Mouse (Mus musculus) limb, embryonic 10.5 days (tissue): ENCODE data around the gene Plekhg5. TPM values are rescaled to one million over a fixed set of nuclear protein-coding genes. Genes with fewer than 3 reads are reported as not detected.

Experiments
- DNase-seq: peaks from one replicate; pipeline ENCODE4 v3.0.0-alpha.2; 2017; ENCODE audit warnings: low spot score
- H3K27ac ChIP-seq: fragments of 300-500 bp; sonication (generic); 2 replicates; pipeline ENCODE4 v1.5.1; 2016; ENCODE audit warnings: mild to moderate bottlenecking
- H3K27me3 ChIP-seq: fragments of 300-500 bp; sonication (generic); 2 replicates; pipeline ENCODE4 v1.6.1; 2016; ENCODE audit warnings: low read depth, mild to moderate bottlenecking; ENCODE audit not compliant: poor library complexity, severe bottlenecking
- H3K36me3 ChIP-seq: fragments of 300-500 bp; sonication (generic); 2 replicates; pipeline ENCODE4 v1.6.1; 2016; ENCODE audit warnings: mild to moderate bottlenecking, moderate library complexity
- H3K4me1 ChIP-seq: fragments of 300-500 bp; sonication (generic); 2 replicates; pipeline ENCODE4 v1.6.1; 2016
- H3K4me3 ChIP-seq: fragments of 300-500 bp; sonication (generic); 2 replicates; pipeline ENCODE4 v1.5.1; 2016; ENCODE audit warnings: mild to moderate bottlenecking, moderate library complexity
- H3K9me3 ChIP-seq: fragments of 300-500 bp; sonication (generic); replicated peaks from 2 replicates; pipeline ENCODE4 v1.6.1; 2016; ENCODE audit warnings: mild to moderate bottlenecking
- WGBS: fragments of 180-500 bp; shearing (Covaris S2); methylation state at CpG from one replicate; pipeline ENCODE4 v1.1.7; 2016; 5-methylcytosine and 5-hydroxymethylcytosine counted together
- polyA plus RNA-seq: library from polyadenylated mRNA; unstranded; fragments of >200 nt; fragmentation: Nextera tagmentation; extraction: Ambion mirVana; gene quantifications from 2 replicates; pipeline ENCODE4 v1.2.1, GENCODE M21; 2016

Plekhg5 gene
- polyA plus RNA-seq, 1 experiment from 2014 or later, result 13.3 TPM

- Histone ChIP-seq H3K27ac (0 out of 2 replicates have a peak overlapping the region, but pooled peaks have one; percentile 51), H3K9me3 (no peaks in the 10 kb centered on the region), H3K4me3 (peak overlapping the region; percentile 42), H3K27me3 (peaks cover 100% of the 10 kb centered on the region), H3K36me3 (no peaks in the 10 kb centered on the region), H3K4me1 (peaks cover 51% of the 10 kb centered on the region)
- DNase-seq, result peak; percentile 67
- WGBS, result 5% methylated on average over 65 of the region's 65 CpGs
Measured at GRCm38 (mm10) chr4:152126026-152126920, 54.0 kb downstream of the Plekhg5 start.

DNA sequence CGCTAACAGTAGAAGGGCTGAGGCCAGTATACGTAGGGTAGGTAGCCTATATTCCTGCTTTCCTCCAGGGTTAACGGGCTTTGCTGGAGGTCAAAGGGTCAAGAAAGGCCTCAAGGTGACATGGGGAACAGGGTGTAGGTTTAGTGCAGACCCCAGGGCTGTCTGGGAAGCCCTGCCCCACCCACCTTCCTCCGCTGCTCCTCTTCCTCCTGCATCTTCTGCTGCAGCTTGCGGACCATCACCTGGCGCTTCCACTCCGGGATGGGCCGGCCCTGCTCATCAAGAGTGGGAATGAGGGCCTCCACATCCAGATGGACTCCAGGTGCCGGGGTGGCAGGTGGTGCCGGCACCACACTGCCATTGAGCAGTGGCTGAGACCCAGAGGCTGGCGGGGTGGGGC lies 55.6 kb downstream of the Plekhg5 start:
- no peaks in the 10 kb centered on the region for H3K9me3 ChIP-seq

GRCm38 (mm10) chr4:152128784-152129183 lies 56.5 kb downstream of the Plekhg5 start:
- Histone ChIP-seq H3K4me1 (peaks cover 68% of the 10 kb centered on the region), H3K27me3 (peaks cover 100% of the 10 kb centered on the region), H3K4me3 (no peak overlapping the region), H3K27ac (no peak overlapping the region), H3K9me3 (no peaks in the 10 kb centered on the region), H3K36me3 (no peaks in the 10 kb centered on the region)
- DNase-seq, result no peak
- 52% methylated on average over 5 of the region's 5 CpGs for WGBS

More for the DNA sequence above, 55.6 kb downstream of the Plekhg5 start:
- H3K27ac ChIP-seq, result no peak overlapping the region
- DNase-seq, result peak; percentile 35
- H3K4me3 ChIP-seq, result no peak overlapping the region
- H3K27me3 ChIP-seq, result peaks cover 100% of the 10 kb centered on the region
- 80% methylated on average over 11 of the region's 11 CpGs for WGBS
- H3K4me1 ChIP-seq, result peaks cover 67% of the 10 kb centered on the region
- H3K36me3 ChIP-seq, result no peaks in the 10 kb centered on the region

DNA sequence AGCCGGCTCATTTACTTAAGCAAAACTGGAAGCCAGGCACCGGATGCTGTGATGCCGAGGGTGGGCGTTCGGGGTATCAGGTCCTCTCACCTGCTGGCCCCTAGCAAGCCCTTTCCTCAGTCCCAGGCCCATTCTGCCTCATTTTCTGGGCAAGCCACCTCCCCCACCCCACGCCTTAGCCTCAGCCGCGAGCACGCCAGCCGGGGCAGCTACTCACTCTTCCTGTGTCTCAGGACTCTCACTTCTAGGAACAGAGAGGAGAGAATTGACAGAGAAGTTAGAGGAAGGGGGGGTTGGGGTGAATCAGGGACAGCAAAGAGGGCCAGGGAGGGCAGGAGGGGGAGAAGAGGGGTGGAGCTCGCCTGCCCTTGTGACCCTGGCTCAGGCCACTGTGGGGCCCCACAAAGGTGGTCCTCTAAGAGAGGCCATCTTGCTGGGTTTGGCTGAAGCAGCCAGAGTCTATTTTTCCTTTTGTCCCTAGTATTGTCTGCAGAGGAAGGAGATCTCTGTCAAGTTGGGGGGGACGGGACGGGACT lies 57.2 kb downstream of the Plekhg5 start:
- WGBS, result 22% methylated on average over 13 of the region's 13 CpGs
- H3K27ac ChIP-seq, result no peak overlapping the region
- peaks cover 100% of the 10 kb centered on the region for H3K27me3 ChIP-seq
- no peaks in the 10 kb centered on the region for H3K36me3 ChIP-seq
- DNase-seq, result no peak
- H3K9me3 ChIP-seq, result no peaks in the 10 kb centered on the region
- peaks cover 68% of the 10 kb centered on the region for H3K4me1 ChIP-seq
- peak overlapping the region; percentile 0; the same call in 1 of the 2 replicates for H3K4me3 ChIP-seq

- Histone ChIP-seq H3K27ac (peak overlapping the region; percentile 75), H3K9me3 (no peaks in the 10 kb centered on the region), H3K4me1 (peaks cover 54% of the 10 kb centered on the region), H3K27me3 (peaks cover 97% of the 10 kb centered on the region), H3K4me3 (peak overlapping the region; percentile 48), H3K36me3 (no peaks in the 10 kb centered on the region)
- peak; percentile 77 for DNase-seq
- WGBS, result under 1% methylated on average over 83 of the region's 85 CpGs
Measured at GRCm38 (mm10) chr4:152130771-152131653, 58.7 kb downstream of the Plekhg5 start.

GRCm38 (mm10) chr4:152131809-152132771 lies 59.8 kb downstream of the Plekhg5 start:
- DNase-seq, result peak; percentile 73
- peaks cover 48% of the 10 kb centered on the region for H3K4me1 ChIP-seq
- H3K9me3 ChIP-seq, result no peaks in the 10 kb centered on the region
- WGBS, result 5% methylated on average over 50 of the region's 50 CpGs
- H3K4me3 ChIP-seq, result peak overlapping the region; percentile 48
- H3K27me3 ChIP-seq, result peaks cover 96% of the 10 kb centered on the region
- no peaks in the 10 kb centered on the region for H3K36me3 ChIP-seq
- H3K27ac ChIP-seq, result peak overlapping the region; percentile 75

- whole genome bisulfite sequencing, result 24% methylated on average over 10 of the region's 10 CpGs
- Histone ChIP-seq H3K36me3 (no peaks in the 10 kb centered on the region), H3K4me3 (no peak overlapping the region), H3K4me1 (peaks cover 47% of the 10 kb centered on the region), H3K9me3 (no peaks in the 10 kb centered on the region), H3K27me3 (peaks cover 96% of the 10 kb centered on the region), H3K27ac (no peak overlapping the region)
- peak; percentile 32 for DNase-seq
Measured at GRCm38 (mm10) chr4:152132772-152133169, 60.5 kb downstream of the Plekhg5 start.

DNA sequence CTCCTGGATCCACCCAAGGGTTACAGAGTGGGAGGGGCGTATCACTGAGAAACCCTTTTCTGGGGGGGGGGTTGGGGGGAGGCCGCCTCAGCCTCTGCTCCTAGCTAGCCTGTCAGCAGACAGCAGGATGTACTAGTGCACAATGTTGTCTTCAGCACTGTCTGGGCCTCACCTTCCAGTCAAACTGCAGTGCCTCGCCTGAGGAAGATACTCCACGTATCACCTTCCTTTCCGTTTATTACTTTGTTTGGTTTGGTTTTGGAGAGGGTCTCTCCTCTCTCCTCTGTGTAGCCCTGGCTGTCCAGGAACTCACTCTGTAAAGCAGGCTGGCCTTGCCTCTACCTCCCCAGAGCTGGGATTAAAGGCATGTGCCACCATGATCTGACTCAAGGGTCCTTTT lies 60.9 kb downstream of the Plekhg5 start:
- Histone ChIP-seq H3K4me1 (peaks cover 49% of the 10 kb centered on the region), H3K9me3 (no peaks in the 10 kb centered on the region), H3K27me3 (peaks cover 96% of the 10 kb centered on the region), H3K36me3 (no peaks in the 10 kb centered on the region), H3K27ac (no peak overlapping the region), H3K4me3 (no peak overlapping the region)
- 54% methylated on average over 5 of the region's 5 CpGs for WGBS
- no peak for DNase-seq

- H3K4me3 ChIP-seq, result no peak overlapping the region
- H3K27me3 ChIP-seq, result peaks cover 90% of the 10 kb centered on the region
- no peak overlapping the region for H3K27ac ChIP-seq
- peak; percentile 75 for DNase-seq
- H3K36me3 ChIP-seq, result no peaks in the 10 kb centered on the region
- no peaks in the 10 kb centered on the region for H3K9me3 ChIP-seq
- H3K4me1 ChIP-seq, result peaks cover 50% of the 10 kb centered on the region
Measured at GRCm38 (mm10) chr4:152134507-152134906, 62.2 kb downstream of the Plekhg5 start.

DNA sequence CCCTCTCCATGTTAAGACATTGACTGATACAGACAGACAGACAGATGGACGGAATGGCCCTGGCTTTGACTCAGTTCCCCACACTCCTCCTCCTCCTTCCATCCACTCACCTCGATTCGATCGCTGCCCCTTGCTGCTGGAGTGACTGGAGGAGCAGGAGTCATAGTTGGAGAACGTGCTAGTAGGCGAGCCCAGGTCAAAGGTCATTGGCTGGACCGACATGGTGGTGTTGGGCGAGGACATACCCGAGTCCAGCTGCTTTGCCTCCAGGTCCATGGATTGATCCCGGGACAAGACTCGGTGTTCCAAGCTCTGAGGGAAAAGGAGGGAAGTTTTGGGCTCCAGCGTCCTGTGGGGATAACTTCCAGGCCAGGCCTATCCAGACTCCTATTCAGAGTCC lies 63.1 kb downstream of the Plekhg5 start:
- H3K4me1 ChIP-seq, result peaks cover 41% of the 10 kb centered on the region
- no peak for DNase-seq

GRCm38 (mm10) chr4:152136112-152136875 lies 64.0 kb downstream of the Plekhg5 start:
- Histone ChIP-seq H3K4me3 (no peak overlapping the region), H3K27ac (no peak overlapping the region), H3K27me3 (peaks cover 82% of the 10 kb centered on the region), H3K9me3 (no peaks in the 10 kb centered on the region), H3K36me3 (no peaks in the 10 kb centered on the region), H3K4me1 (peaks cover 32% of the 10 kb centered on the region)
- WGBS, result 27% methylated on average over 6 of the region's 6 CpGs
- peak; percentile 35 for DNase-seq

More for the DNA sequence above, 63.1 kb downstream of the Plekhg5 start:
- 78% methylated on average over 12 of the region's 12 CpGs for WGBS
- Histone ChIP-seq H3K36me3 (no peaks in the 10 kb centered on the region), H3K27me3 (peaks cover 82% of the 10 kb centered on the region), H3K9me3 (no peaks in the 10 kb centered on the region), H3K4me3 (no peak overlapping the region), H3K27ac (no peak overlapping the region)
